Mouse (Mus musculus) spleen, adult 2 months (tissue): ENCODE measurements at regions not wholly inside any gene's neighbourhood (a gene's known extent, or its start where the extent isn't known, plus 50 kb on each side); places are given as distances from the start of the nearest gene placed in this dataset.

Source experiments
- CTCF ChIP-seq: fragments of 200-500 bp; IDR thresholded peaks from 2 replicates; pipeline ENCODE4 v1.5.1; 2011; ENCODE audit warnings: mild to moderate bottlenecking, inconsistent platforms; ENCODE audit not compliant: insufficient read depth, insufficient read length, insufficient replicate concordance; ENCODE audit errors: extremely low read depth
- POLR2A ChIP-seq: fragments of 200-500 bp; IDR thresholded peaks from 2 replicates; pipeline ENCODE4 v1.6.1; 2011; ENCODE audit warnings: low read depth, low read length, inconsistent platforms

- no peak for TF ChIP-seq CTCF
- no peak for TF ChIP-seq POLR2A
These were observed 287.8 kb downstream of the Rwdd3 start for GRCm38 (mm10) chr3:120883650-120884049.
